Mouse (Mus musculus): ENCODE results near the gene Gria4.
"Not testable (repeated sequence)": the region's sequence is repeated elsewhere in the genome, so short reads cannot be mapped to it uniquely, and the experiment has no call there.

The Gria4 gene

GRCm38 (mm10) chr9:4795544-4796288 is at the start of gene Gria4:
Gene Gria4, minus strand, starts transcription at chr9:4796234.
- DNase-seq, result no peak

GRCm38 (mm10) chr9:4810941-4811340 is 14.9 kb upstream of the Gria4 start:
- not testable (repeated sequence) for DNase-seq

GRCm38 (mm10) chr9:4803151-4803755 is 7.2 kb upstream of the Gria4 start:
- DNase-seq, result no peak

GRCm38 (mm10) chr9:4797396-4797795 is 1.4 kb upstream of the Gria4 start:
- DNase-seq, result no peak

- DNase-seq, result no peak
Measured at GRCm38 (mm10) chr9:4796289-4796645, 233 bp upstream of the Gria4 start.

GRCm38 (mm10) chr9:4795075-4795474 is 959 bp downstream of the Gria4 start:
- no peak for DNase-seq

- no peak for DNase-seq
Measured at GRCm38 (mm10) chr9:4794411-4794810, 1.6 kb downstream of the Gria4 start.

GRCm38 (mm10) chr9:4749407-4749806 is 46.6 kb downstream of the Gria4 start:
- not testable (repeated sequence) for DNase-seq

- no peak for DNase-seq
Measured at GRCm38 (mm10) chr9:4714086-4714485, 81.9 kb downstream of the Gria4 start.

GRCm38 (mm10) chr9:4712367-4712766 is 83.7 kb downstream of the Gria4 start:
- no peak for DNase-seq

GRCm38 (mm10) chr9:4687149-4687548 is 108.9 kb downstream of the Gria4 start:
- DNase-seq, result no peak

GRCm38 (mm10) chr9:4680244-4680643 is 115.8 kb downstream of the Gria4 start:
- no peak for DNase-seq

- no peak for DNase-seq
Measured at GRCm38 (mm10) chr9:4679099-4679498, 116.9 kb downstream of the Gria4 start.

GRCm38 (mm10) chr9:4665691-4666090 is 130.3 kb downstream of the Gria4 start:
- no peak for DNase-seq

- DNase-seq, result no peak
Measured at GRCm38 (mm10) chr9:4662421-4662820, 133.6 kb downstream of the Gria4 start.

GRCm38 (mm10) chr9:4658951-4659350 is 137.1 kb downstream of the Gria4 start:
- DNase-seq, result no peak

GRCm38 (mm10) chr9:4654333-4654732 is 141.7 kb downstream of the Gria4 start:
- no peak for DNase-seq

GRCm38 (mm10) chr9:4639192-4639900 is 156.7 kb downstream of the Gria4 start:
- DNase-seq, result no peak

- DNase-seq, result no peak
Measured at GRCm38 (mm10) chr9:4631910-4632309, 164.1 kb downstream of the Gria4 start.

GRCm38 (mm10) chr9:4615286-4615685 is 180.7 kb downstream of the Gria4 start:
- no peak for DNase-seq

GRCm38 (mm10) chr9:4605354-4605753 is 190.7 kb downstream of the Gria4 start:
- DNase-seq, result no peak

GRCm38 (mm10) chr9:4604236-4604635 is 191.8 kb downstream of the Gria4 start:
- DNase-seq, result no peak

- DNase-seq, result no peak
Measured at GRCm38 (mm10) chr9:4601788-4602187, 194.2 kb downstream of the Gria4 start.

GRCm38 (mm10) chr9:4573596-4573995 is 222.4 kb downstream of the Gria4 start:
- no peak for DNase-seq

Data from kidney, adult 11 months (tissue).